Mouse (Mus musculus) midbrain, embryonic 16.5 days (tissue): Measurements from ENCODE around the gene Asb2. TPM values are rescaled to one million over a fixed set of nuclear protein-coding genes. Genes with fewer than 3 reads are reported as not detected.
A peak's percentile ranks its signal among the peaks of the same experiment; 100 is the strongest.

Experiments used
- ATAC-seq: fragments of 200-750 bp; cut with Nextera tagmentation; 2 replicates; pipeline ENCODE4 v1.8.0; 2017; ENCODE audit warnings: moderate TSS enrichment
- H3K27ac ChIP-seq: fragments of 300-500 bp; sonication (generic); 2 replicates; pipeline ENCODE4 v1.5.1; 2014; ENCODE audit warnings: mild to moderate bottlenecking, low read length, mixed read lengths
- H3K27me3 ChIP-seq: fragments of 300-500 bp; sonication (generic); 2 replicates; pipeline ENCODE4 v1.6.1; 2014; ENCODE audit warnings: low read depth, low read length, mixed read lengths; ENCODE audit not compliant: control insufficient read depth, insufficient read depth
- H3K36me3 ChIP-seq: fragments of 300-500 bp; sonication (generic); 2 replicates; pipeline ENCODE4 v1.6.1; 2014; ENCODE audit warnings: mild to moderate bottlenecking, low read length, moderate library complexity, mixed read lengths; ENCODE audit not compliant: control insufficient read depth, insufficient read depth
- H3K4me1 ChIP-seq: fragments of 300-500 bp; sonication (generic); 2 replicates; pipeline ENCODE4 v1.6.1; 2014; ENCODE audit warnings: mild to moderate bottlenecking, low read length, mixed read lengths; ENCODE audit not compliant: control insufficient read depth, insufficient read depth
- H3K4me2 ChIP-seq: fragments of 300-500 bp; sonication (generic); 2 replicates; pipeline ENCODE4 v1.6.1; 2014; ENCODE audit warnings: mild to moderate bottlenecking, low read length, mixed read lengths
- H3K4me3 ChIP-seq: fragments of 300-500 bp; sonication (generic); 2 replicates; pipeline ENCODE4 v1.5.1; 2014; ENCODE audit warnings: low read depth, mild to moderate bottlenecking, low read length, moderate library complexity, mixed read lengths
- H3K9ac ChIP-seq: fragments of 300-500 bp; sonication (generic); 2 replicates; pipeline ENCODE4 v1.6.1; 2014; ENCODE audit warnings: low read depth, low read length, mixed read lengths
- H3K9me3 ChIP-seq: fragments of 300-500 bp; sonication (generic); replicated peaks from 2 replicates; pipeline ENCODE4 v1.6.1; 2014; ENCODE audit warnings: mild to moderate bottlenecking, low read length, mixed read lengths; ENCODE audit not compliant: control insufficient read depth, poor library complexity, severe bottlenecking
- WGBS: fragments of 180-500 bp; shearing (Covaris S2); extraction: QIAGEN DNeasy Blood & Tissue Kit; methylation state at CpG from one replicate; pipeline ENCODE4 v1.1.7; 2014; 5-methylcytosine and 5-hydroxymethylcytosine counted together
- polyA plus RNA-seq: library from polyadenylated mRNA; unstranded; fragments of >200 nt; fragmentation: Nextera tagmentation; extraction: Ambion mirVana; gene quantifications from 2 replicates; pipeline ENCODE4 v1.2.1, GENCODE M21; 2015

Asb2 gene
- 0.80 and 0.82 TPM in 2 replicates for polyA plus RNA-seq

- WGBS = 72% methylated on average over 14 of the region's 14 CpGs
These were observed at the start of gene Asb2 for GRCm38 (mm10) chr12:103355746-103356414. Gene Asb2, minus strand, starts transcription at chr12:103356001.

GRCm38 (mm10) chr12:103404131-103404530 lies 48.3 kb upstream of the Asb2 start:
- Histone ChIP-seq H3K9me3 (no peaks in the 10 kb centered on the region), H3K4me1 (no peaks in the 10 kb centered on the region), H3K36me3 (peaks cover 42% of the 10 kb centered on the region), H3K27me3 (no peaks in the 10 kb centered on the region), H3K27ac (no peak overlapping the region), H3K4me3 (no peak overlapping the region), H3K9ac (no peak overlapping the region), H3K4me2 (no peak overlapping the region)
- 86% methylated on average over 18 of the region's 18 CpGs for WGBS
- no peak for ATAC-seq

More at GRCm38 (mm10) chr12:103355746-103356414, at the start of gene Asb2:
- no peaks in the 10 kb centered on the region for H3K27me3 ChIP-seq
- ATAC-seq = no peak
- H3K36me3 ChIP-seq = no peaks in the 10 kb centered on the region
- H3K9ac ChIP-seq = no peak within 1 kb of the TSS
- no peaks in the 10 kb centered on the region for H3K9me3 ChIP-seq
- H3K4me1 ChIP-seq = no peaks in the 10 kb centered on the region
- no peak within 1 kb of the TSS for H3K4me3 ChIP-seq
- no peak within 1 kb of the TSS for H3K4me2 ChIP-seq
- no peak within 1 kb of the TSS for H3K27ac ChIP-seq

- Histone ChIP-seq H3K4me2 (no peak overlapping the region), H3K36me3 (no peaks in the 10 kb centered on the region), H3K4me1 (no peaks in the 10 kb centered on the region), H3K4me3 (no peak overlapping the region), H3K27ac (no peak overlapping the region), H3K9me3 (no peaks in the 10 kb centered on the region), H3K9ac (no peak overlapping the region), H3K27me3 (no peaks in the 10 kb centered on the region)
- ATAC-seq = no peak
- WGBS = 84% methylated on average over 7 of the region's 7 CpGs
These were observed 41.0 kb upstream of the Asb2 start for GRCm38 (mm10) chr12:103396751-103397150.

GRCm38 (mm10) chr12:103395486-103396275 lies 39.9 kb upstream of the Asb2 start:
- 83% methylated on average over 12 of the region's 12 CpGs for WGBS
- no peak overlapping the region for H3K4me2 ChIP-seq
- no peaks in the 10 kb centered on the region for H3K9me3 ChIP-seq
- H3K27me3 ChIP-seq = no peaks in the 10 kb centered on the region
- H3K36me3 ChIP-seq = no peaks in the 10 kb centered on the region
- no peak overlapping the region for H3K4me3 ChIP-seq
- no peak overlapping the region for H3K27ac ChIP-seq
- no peak for ATAC-seq
- no peaks in the 10 kb centered on the region for H3K4me1 ChIP-seq
- no peak overlapping the region for H3K9ac ChIP-seq

- no peak overlapping the region for H3K4me2 ChIP-seq
- no peak for ATAC-seq
- H3K9me3 ChIP-seq = no peaks in the 10 kb centered on the region
- H3K36me3 ChIP-seq = no peaks in the 10 kb centered on the region
- no peaks in the 10 kb centered on the region for H3K27me3 ChIP-seq
- peaks cover 11% of the 10 kb centered on the region for H3K4me1 ChIP-seq
- H3K9ac ChIP-seq = no peak overlapping the region
- H3K4me3 ChIP-seq = no peak overlapping the region
- WGBS = 44% methylated on average over 6 of the region's 6 CpGs
- no peak overlapping the region for H3K27ac ChIP-seq
These were observed 37.7 kb upstream of the Asb2 start for GRCm38 (mm10) chr12:103393528-103393927.

- H3K4me1 ChIP-seq = peaks cover 11% of the 10 kb centered on the region
- H3K36me3 ChIP-seq = no peaks in the 10 kb centered on the region
- H3K4me2 ChIP-seq = no peak overlapping the region
- ATAC-seq = no peak
- H3K27me3 ChIP-seq = no peaks in the 10 kb centered on the region
- WGBS = 89% methylated on average over 7 of the region's 7 CpGs
- H3K27ac ChIP-seq = no peak overlapping the region
- 0 out of 2 replicates have a peak overlapping the region, but pooled peaks have one; percentile 11 for H3K9ac ChIP-seq
- no peaks in the 10 kb centered on the region for H3K9me3 ChIP-seq
- H3K4me3 ChIP-seq = no peak overlapping the region
These were observed 35.3 kb upstream of the Asb2 start for GRCm38 (mm10) chr12:103391098-103391497.

- Histone ChIP-seq H3K4me2 (peak overlapping the region; percentile 55), H3K27me3 (no peaks in the 10 kb centered on the region), H3K9ac (no peak overlapping the region), H3K36me3 (no peaks in the 10 kb centered on the region), H3K4me1 (peaks cover 11% of the 10 kb centered on the region), H3K9me3 (no peaks in the 10 kb centered on the region), H3K4me3 (no peak overlapping the region), H3K27ac (no peak overlapping the region)
- no peak for ATAC-seq
- 82% methylated on average over 4 of the region's 4 CpGs for WGBS
These were observed 34.2 kb upstream of the Asb2 start for GRCm38 (mm10) chr12:103389982-103390381.

- whole genome bisulfite sequencing = 59% methylated on average over 2 of the region's 2 CpGs
- Histone ChIP-seq H3K27me3 (no peaks in the 10 kb centered on the region), H3K27ac (no peak overlapping the region), H3K4me1 (peaks cover 11% of the 10 kb centered on the region), H3K4me2 (peak overlapping the region; percentile 55), H3K36me3 (no peaks in the 10 kb centered on the region), H3K4me3 (peak overlapping the region; percentile 79), H3K9me3 (no peaks in the 10 kb centered on the region), H3K9ac (peak overlapping the region; percentile 94)
- no peak for ATAC-seq
These were observed 33.5 kb upstream of the Asb2 start for GRCm38 (mm10) chr12:103389348-103389727.
